Mouse (Mus musculus): ENCODE measurements around the gene E2f4. TPM values are rescaled to one million over a fixed set of nuclear protein-coding genes. Genes with fewer than 3 reads are reported as not detected.

Gene E2f4
- 10 to 100 TPM; 36.4 to 39.3 TPM for total RNA-seq (2021)
- long read RNA-seq, experiment 1, transcript E2f4-201 (10 exons, 1,993 nt), result major isoform, 66 of 79 reads
- long read RNA-seq, experiment 1, partial matches to known transcripts, result 4 of 79 reads
- long read RNA-seq, experiment 1, other reads (novel, unspliced or antisense), result 9 of 79 reads
- long read RNA-seq, experiment 2, transcript E2f4-201 (10 exons, 1,993 nt), result major isoform, 40 of 58 reads
- long read RNA-seq, experiment 2, partial matches to known transcripts, result 7 of 58 reads
- long read RNA-seq, experiment 2, other reads (novel, unspliced or antisense), result 10 of 58 reads

GRCm38 (mm10) chr8:105297511-105298192 is at the start of gene E2f4:
Gene E2f4, plus strand, starts transcription at chr8:105297663.
- intact Hi-C loops (cut with DNase I), result no loop called here
- peak within 1 kb of the TSS; percentile 89 for H3K27ac ChIP-seq
- peak; percentile 92 for DNase-seq (ENCODE audit: extremely low spot score in 1 of 2, low spot score in 2 of 2)
- H3K4me3 ChIP-seq, result peak within 1 kb of the TSS; percentile 78
- TF ChIP-seq CTCF (IDR thresholded peaks at IDR 0.05), result no peak; the same call in 1 of the 2 replicates

DNA sequence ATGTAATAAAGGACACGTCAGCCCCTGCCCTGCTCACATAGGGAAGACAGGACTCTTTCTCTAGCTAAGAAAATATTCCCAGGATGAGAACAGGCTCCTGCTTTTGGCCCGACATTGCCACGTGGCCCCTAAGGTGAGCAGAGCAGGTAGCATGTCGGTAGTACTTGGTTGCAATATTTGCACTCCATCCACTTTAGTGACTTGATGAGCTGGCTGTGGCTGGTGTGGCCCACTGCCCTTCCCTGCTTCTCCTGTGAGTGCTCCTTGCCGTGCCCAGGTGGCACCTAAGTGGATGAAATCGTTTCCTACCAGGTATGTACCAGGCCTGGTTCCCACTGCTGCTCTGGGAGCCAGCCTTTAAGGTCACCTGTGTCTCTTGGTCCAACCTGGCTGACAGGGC is 45.5 kb upstream of the E2f4 start:
- no peak for TF ChIP-seq CTCF (IDR thresholded peaks at IDR 0.05)
- no peak for DNase-seq (ENCODE audit: extremely low spot score in 1 of 2, low spot score in 2 of 2)
- intact Hi-C loops (cut with DNase I), result no loop called here
- Histone ChIP-seq H3K27ac (no peak overlapping the region), H3K4me3 (no peak overlapping the region)

DNA sequence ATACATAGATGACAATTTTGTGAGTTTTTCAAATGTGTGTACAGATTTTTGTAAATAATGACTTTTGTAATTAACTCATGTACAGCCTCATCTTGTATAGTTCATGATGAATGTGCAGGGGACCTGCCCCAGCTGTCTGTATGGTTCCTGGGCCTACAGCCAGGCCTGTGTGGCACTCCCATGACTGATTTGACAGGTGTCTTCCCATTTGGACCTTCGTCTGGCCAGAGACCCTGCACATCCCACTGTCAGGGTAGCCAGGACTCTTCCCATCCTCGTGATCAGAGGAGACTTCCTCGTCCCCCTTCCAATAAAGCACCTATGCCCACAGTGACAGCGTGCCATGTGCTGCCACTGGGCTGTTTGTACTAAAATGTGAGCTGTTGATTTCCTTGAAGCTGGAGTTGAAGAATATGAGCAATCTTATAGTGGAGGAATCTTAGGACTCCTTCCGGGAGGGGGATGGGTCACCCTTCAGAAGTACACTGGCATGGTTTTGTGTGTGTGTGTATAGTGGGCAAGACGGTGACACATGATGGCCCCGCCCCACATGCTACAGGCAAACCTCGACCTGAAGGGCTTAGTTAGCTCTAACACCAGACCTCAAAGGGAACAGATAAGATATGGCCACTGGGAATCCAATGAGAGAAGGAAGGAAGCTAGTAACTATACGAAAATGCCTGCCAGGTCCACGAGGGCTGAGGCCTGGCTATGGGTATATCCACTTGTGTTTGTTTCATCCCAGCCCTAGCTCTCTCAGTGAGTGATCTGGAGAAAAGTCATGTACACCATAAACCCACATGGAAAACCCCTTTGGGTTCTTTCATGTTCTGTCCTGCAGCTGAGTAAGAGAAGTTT is 44.6 kb upstream of the E2f4 start:
- TF ChIP-seq CTCF (IDR thresholded peaks at IDR 0.05), result no peak
- Histone ChIP-seq H3K4me3 (no peak overlapping the region), H3K27ac (no peak overlapping the region)
- no peak for DNase-seq (ENCODE audit: extremely low spot score in 1 of 2, low spot score in 2 of 2)
- intact Hi-C loops (cut with DNase I), result no loop called here

GRCm38 (mm10) chr8:105253766-105254151 is 43.7 kb upstream of the E2f4 start:
- H3K4me3 ChIP-seq, result no peak overlapping the region; the same call in 1 of the 2 replicates
- intact Hi-C loops (cut with DNase I), result no loop called here
- TF ChIP-seq CTCF (IDR thresholded peaks at IDR 0.05), result no peak

DNA sequence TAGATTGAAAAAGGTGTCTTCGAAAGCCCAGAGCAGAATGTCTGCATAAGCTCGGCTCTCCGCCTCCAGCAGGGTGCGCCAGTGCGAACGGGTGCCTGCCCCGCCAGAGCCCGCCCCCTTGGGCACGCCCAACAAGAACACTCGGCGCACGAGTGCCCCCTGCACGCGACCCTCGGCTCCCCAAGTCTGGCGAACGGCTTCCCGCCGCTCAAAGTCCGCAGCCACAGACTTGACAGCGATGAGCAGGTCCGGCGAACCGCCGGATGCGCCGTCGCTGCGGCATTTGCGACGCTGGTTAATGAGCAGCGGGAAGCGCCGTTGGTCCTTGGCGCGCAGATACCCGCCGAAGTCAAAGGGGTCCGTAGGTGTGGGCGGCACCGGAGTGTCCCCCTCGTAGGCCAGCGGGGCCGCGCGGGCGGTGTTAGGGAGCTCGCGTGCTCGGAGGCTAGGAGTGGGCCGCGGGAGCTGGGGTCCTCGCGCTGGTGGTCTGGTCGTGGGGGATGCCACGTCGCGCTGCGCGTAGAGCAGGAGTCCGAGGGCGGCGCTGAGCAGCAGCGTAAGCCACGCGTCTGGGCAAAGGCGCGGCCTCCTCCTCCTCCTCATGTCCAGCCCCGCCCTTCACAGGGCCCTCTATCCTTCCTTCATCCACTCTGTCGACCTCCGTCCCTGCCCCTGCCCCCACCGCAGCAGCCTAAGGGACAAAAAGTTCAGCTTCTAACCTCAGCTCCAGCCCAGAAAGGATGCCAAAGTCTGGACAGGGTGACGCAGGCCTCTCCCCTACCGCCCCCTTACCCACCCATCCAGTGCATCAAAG is 43.1 kb upstream of the E2f4 start:
- peak; percentile 87 for TF ChIP-seq CTCF (IDR thresholded peaks at IDR 0.05)
- Histone ChIP-seq H3K4me3 (peak overlapping the region; percentile 65), H3K27ac (peak overlapping the region; percentile 76)
- intact Hi-C loops (cut with DNase I), result no loop called here
- DNase-seq (ENCODE audit: extremely low spot score in 1 of 2, low spot score in 2 of 2), result peak; percentile 87 to 91

More at GRCm38 (mm10) chr8:105253766-105254151, 43.7 kb upstream of the E2f4 start:
- DNase-seq (ENCODE audit: extremely low spot score in 1 of 2, low spot score in 2 of 2), result no peak
- H3K27ac ChIP-seq, result peak overlapping the region; percentile 16; the same call in 1 of the 2 replicates

DNA sequence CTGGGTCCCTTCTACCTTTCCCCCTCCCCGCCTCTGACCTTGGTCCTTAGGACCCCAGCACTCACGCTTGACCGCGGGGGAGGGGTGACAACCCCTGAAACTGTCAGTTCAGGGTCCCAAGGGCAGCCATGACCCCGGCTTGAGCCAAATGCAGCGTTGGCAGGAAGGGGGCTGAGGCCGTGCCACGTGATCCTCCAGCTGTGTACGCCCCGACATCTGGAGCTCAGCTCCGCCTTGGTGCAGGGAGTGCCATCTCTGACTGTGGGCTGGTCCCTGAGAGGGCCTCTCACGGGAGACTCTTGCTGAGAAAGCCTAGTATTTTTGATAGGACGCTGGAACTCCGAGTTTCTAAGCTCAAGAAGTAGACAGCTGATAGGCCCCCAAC is 42.5 kb upstream of the E2f4 start, which contains the start of gene B3gnt9:
B3gnt9 (minus strand) TSS at position 188 of the 385 bp plus-strand sequence.
- TF ChIP-seq CTCF (IDR thresholded peaks at IDR 0.05), result no peak
- intact Hi-C loops (cut with DNase I), result no loop called here
- H3K4me3 ChIP-seq, result peak within 1 kb of the TSS; percentile 65
- no peak for DNase-seq (ENCODE audit: extremely low spot score in 1 of 2, low spot score in 2 of 2)
- peak within 1 kb of the TSS; percentile 76 for H3K27ac ChIP-seq

DNA sequence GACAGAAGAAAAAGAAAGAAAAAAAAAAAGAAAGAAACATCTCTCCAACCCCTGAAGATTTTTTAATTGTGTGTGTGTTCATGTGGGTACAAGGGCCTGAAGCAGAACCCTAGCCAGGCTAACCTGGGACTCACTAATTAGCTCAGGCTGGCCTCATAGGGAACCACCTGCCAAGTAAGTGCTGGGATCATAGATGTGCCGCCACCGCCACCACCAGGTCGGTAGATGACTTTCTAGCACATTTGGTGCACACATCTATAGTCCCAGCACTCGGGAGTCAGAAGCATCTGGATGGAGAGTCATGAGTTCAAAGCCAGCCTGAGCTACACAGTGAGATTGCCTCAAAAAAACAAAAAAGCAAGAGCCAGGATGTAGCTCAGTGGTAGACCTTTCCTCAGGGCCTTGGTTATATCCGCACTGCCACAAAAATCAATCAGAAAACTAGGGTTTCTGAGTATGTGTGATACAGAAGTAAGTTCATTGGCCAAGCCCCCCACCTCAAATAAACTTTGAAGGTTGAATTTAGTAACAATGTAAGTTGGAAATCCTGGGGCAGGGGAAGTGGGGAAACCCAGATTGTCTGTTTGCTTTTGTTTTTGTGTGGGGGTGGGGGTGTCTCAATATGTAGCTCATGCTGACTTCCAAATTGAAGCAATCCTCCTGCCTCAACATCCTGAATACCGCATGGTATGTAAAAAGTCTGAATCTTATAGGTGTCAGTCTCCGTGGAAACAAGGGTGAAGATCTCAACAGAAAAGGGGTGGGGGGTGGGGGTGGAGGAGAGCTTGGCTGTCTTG is 39.9 kb upstream of the E2f4 start:
- no peak overlapping the region for H3K27ac ChIP-seq
- no peak for DNase-seq (ENCODE audit: extremely low spot score in 1 of 2, low spot score in 2 of 2)
- intact Hi-C loops (cut with DNase I), result no loop called here
- no peak overlapping the region for H3K4me3 ChIP-seq
- TF ChIP-seq CTCF (IDR thresholded peaks at IDR 0.05), result no peak

GRCm38 (mm10) chr8:105258911-105259720 is 38.3 kb upstream of the E2f4 start:
- Histone ChIP-seq H3K27ac (no peak overlapping the region), H3K4me3 (peak overlapping the region; percentile 44)
- no peak for DNase-seq (ENCODE audit: extremely low spot score in 1 of 2, low spot score in 2 of 2)
- intact Hi-C loops (cut with DNase I), result no loop called here
- peak; percentile 19 for TF ChIP-seq CTCF (IDR thresholded peaks at IDR 0.05)

- peak; percentile 65 to 82 for DNase-seq (ENCODE audit: extremely low spot score in 1 of 2, low spot score in 2 of 2)
- intact Hi-C loops (cut with DNase I), result no loop called here
- peak; percentile 97 for TF ChIP-seq CTCF (IDR thresholded peaks at IDR 0.05)
- H3K27ac ChIP-seq, result no peak overlapping the region
- peak overlapping the region; percentile 44 for H3K4me3 ChIP-seq
Observed at GRCm38 (mm10) chr8:105259721-105260320, 37.6 kb upstream of the E2f4 start.
